Mouse (Mus musculus): ENCODE results near the gene Elovl6. TPM values are rescaled to one million over a fixed set of nuclear protein-coding genes. Genes with fewer than 3 reads are reported as not detected.
A peak's percentile ranks its signal among the peaks of the same experiment; 100 is the strongest.

Elovl6 gene
- polyA plus RNA-seq, 1 experiment from 2014 or later = 28.3 TPM

DNA sequence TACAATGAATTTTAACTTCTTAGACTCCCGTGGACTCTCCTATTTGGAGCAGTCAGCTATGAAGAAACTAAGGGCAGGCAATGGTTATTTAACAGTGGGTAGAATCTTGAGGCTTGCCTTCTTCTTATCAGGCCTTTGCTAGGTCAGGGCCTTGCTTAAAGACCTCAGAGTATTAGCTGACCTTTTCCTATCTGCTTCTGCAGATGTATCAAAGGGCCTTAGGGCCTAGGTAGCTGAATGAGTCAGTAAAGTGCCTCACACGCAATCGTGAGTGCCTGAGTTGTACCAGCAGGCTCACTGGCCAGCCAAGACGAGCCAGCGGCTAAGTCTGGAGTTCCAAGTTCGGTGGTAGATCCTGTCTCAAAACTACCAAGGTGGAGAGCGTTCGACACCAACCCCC, 33.3 kb downstream of the Elovl6 start:
- WGBS = 62% methylated on average over 8 of the region's 8 CpGs
- Histone ChIP-seq H3K36me3 (ENCODE audit: control insufficient read depth, insufficient read depth, low read length) (peaks cover 2% of the 10 kb centered on the region; the same call in 1 of the 2 replicates), H3K4me3 (ENCODE audit: low read depth, low read length) (no peak overlapping the region), H3K9ac (ENCODE audit: low read depth, low read length) (no peak overlapping the region), H3K27me3 (replicated peaks; ENCODE audit: control insufficient read depth, insufficient read depth, low read length) (no peaks in the 10 kb centered on the region), H3K27ac (ENCODE audit: low read depth, low read length) (peak overlapping the region; percentile 30), H3K4me1 (replicated peaks; ENCODE audit: control insufficient read depth, insufficient read depth, low read length) (peaks cover 9% of the 10 kb centered on the region), H3K9me3 (ENCODE audit: control insufficient read depth, low read length) (no peaks in the 10 kb centered on the region), H3K4me2 (no peak overlapping the region)
- ATAC-seq (replicated peaks; ENCODE audit: low FRiP score) (peak; percentile 85), DNase-seq (ENCODE audit: low spot score) (no peak)

DNA sequence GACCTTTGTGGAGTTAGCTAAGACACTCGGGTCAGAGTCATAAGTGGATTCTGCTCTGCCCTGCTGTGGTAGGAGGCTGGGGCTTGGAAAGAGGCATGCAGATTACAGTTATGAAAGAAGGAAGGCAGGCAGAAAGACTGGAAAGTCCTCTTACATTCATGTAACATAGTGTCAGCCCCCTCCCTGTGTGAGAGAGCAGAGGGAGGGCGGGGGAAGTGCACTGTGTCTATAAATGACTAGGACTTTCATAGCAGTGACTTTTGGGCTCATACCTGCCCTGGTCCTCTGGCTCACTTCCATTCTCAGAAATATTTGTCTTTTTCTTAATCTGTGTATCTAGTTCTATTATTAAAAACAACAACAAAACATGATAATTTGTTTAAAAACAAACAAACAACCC, 33.9 kb downstream of the Elovl6 start:
- no peak overlapping the region for H3K27ac ChIP-seq (ENCODE audit: low read depth, low read length)
- H3K36me3 ChIP-seq (ENCODE audit: control insufficient read depth, insufficient read depth, low read length) = peaks cover 2% of the 10 kb centered on the region; the same call in 1 of the 2 replicates
- no peak overlapping the region for H3K9ac ChIP-seq (ENCODE audit: low read depth, low read length)
- WGBS = 79% methylated on average over 2 of the region's 2 CpGs
- H3K4me3 ChIP-seq (ENCODE audit: low read depth, low read length) = no peak overlapping the region
- no peaks in the 10 kb centered on the region for H3K27me3 ChIP-seq (replicated peaks; ENCODE audit: control insufficient read depth, insufficient read depth, low read length)
- ATAC-seq (replicated peaks; ENCODE audit: low FRiP score) (peak; percentile 13; the same call in 1 of the 2 replicates), DNase-seq (ENCODE audit: low spot score) (no peak)
- H3K9me3 ChIP-seq (ENCODE audit: control insufficient read depth, low read length) = no peaks in the 10 kb centered on the region
- no peak overlapping the region for H3K4me2 ChIP-seq
- peaks cover 9% of the 10 kb centered on the region for H3K4me1 ChIP-seq (replicated peaks; ENCODE audit: control insufficient read depth, insufficient read depth, low read length)

DNA sequence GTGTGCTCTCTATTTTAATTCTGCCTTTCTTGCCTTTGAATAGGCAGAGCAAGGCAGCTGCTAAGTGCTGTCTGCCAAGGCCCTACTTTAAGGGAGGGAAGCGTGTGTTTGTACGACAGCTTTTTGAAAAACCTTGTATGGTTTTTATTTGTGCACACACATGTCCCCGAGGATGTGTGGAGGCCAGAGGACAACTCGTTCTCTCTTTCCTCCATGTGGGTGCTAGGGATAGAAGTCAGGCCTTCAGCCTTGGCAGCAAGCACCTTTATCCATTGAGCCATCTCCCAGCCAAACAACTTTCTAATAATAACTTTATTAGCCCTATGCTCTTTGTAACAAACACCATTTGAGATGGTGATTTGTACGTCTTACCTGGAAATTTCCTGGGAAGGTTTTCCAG, 34.7 kb downstream of the Elovl6 start:
- no peak overlapping the region for H3K27ac ChIP-seq (ENCODE audit: low read depth, low read length)
- WGBS = 88% methylated on average over 5 of the region's 5 CpGs
- H3K4me2 ChIP-seq = no peak overlapping the region
- no peaks in the 10 kb centered on the region for H3K9me3 ChIP-seq (ENCODE audit: control insufficient read depth, low read length)
- H3K36me3 ChIP-seq (ENCODE audit: control insufficient read depth, insufficient read depth, low read length) = peaks cover 2% of the 10 kb centered on the region; the same call in 1 of the 2 replicates
- H3K4me1 ChIP-seq (replicated peaks; ENCODE audit: control insufficient read depth, insufficient read depth, low read length) = peaks cover 9% of the 10 kb centered on the region
- H3K27me3 ChIP-seq (replicated peaks; ENCODE audit: control insufficient read depth, insufficient read depth, low read length) = no peaks in the 10 kb centered on the region
- ATAC-seq (replicated peaks; ENCODE audit: low FRiP score) (no peak), DNase-seq (ENCODE audit: low spot score) (no peak)
- H3K9ac ChIP-seq (ENCODE audit: low read depth, low read length) = no peak overlapping the region
- no peak overlapping the region for H3K4me3 ChIP-seq (ENCODE audit: low read depth, low read length)

DNA sequence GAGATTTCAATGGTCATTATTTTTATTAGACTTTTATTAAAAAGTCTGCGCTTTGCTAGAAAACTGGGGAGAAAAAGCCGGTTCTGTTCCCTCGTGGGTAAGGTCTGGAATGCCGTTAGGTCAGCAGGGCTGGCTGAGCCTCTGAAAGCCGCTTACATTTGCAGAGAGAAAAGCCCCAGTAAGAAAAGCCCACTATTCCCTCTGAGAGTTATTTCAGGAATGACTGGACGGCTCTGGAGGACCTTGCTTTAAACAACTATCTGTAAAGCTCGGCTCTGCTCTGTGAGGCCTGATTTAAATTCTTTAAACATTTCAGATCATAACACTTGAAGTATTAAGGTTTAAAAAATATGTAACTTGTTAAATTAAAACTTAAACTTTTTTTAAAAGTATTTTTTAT, 36.4 kb downstream of the Elovl6 start:
- Histone ChIP-seq H3K4me2 (no peak overlapping the region), H3K27me3 (replicated peaks; ENCODE audit: control insufficient read depth, insufficient read depth, low read length) (no peaks in the 10 kb centered on the region), H3K9ac (ENCODE audit: low read depth, low read length) (no peak overlapping the region), H3K36me3 (ENCODE audit: control insufficient read depth, insufficient read depth, low read length) (peaks cover 2% of the 10 kb centered on the region; the same call in 1 of the 2 replicates), H3K27ac (ENCODE audit: low read depth, low read length) (no peak overlapping the region), H3K4me1 (replicated peaks; ENCODE audit: control insufficient read depth, insufficient read depth, low read length) (peaks cover 9% of the 10 kb centered on the region), H3K9me3 (ENCODE audit: control insufficient read depth, low read length) (no peaks in the 10 kb centered on the region), H3K4me3 (ENCODE audit: low read depth, low read length) (no peak overlapping the region)
- DNase-seq (ENCODE audit: low spot score) = no peak
- WGBS = 75% methylated on average over 7 of the region's 7 CpGs
- no peak for ATAC-seq (replicated peaks; ENCODE audit: low FRiP score)

DNA sequence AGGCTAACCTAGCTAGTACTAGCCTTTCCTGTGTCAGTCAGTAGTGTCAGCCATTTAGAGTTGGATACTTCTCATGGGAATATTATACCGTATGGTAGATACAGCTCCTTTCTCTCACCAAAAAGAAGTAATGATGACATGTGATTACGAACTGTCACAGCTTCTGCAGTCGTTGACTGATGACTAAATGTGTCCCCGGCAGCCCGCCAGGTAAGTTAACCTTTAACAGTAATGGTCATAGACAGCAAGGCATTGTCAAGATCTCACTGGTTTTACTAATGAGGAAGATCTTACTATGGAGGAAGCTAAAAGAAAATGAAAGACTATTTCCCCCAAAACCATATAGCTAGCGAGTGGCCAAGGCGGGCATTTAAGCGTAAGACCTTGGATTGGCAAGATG, 38.8 kb downstream of the Elovl6 start:
- Histone ChIP-seq H3K9me3 (ENCODE audit: control insufficient read depth, low read length) (no peaks in the 10 kb centered on the region), H3K36me3 (ENCODE audit: control insufficient read depth, insufficient read depth, low read length) (peaks cover 2% of the 10 kb centered on the region; the same call in 1 of the 2 replicates), H3K4me2 (no peak overlapping the region), H3K27ac (ENCODE audit: low read depth, low read length) (no peak overlapping the region), H3K27me3 (replicated peaks; ENCODE audit: control insufficient read depth, insufficient read depth, low read length) (no peaks in the 10 kb centered on the region), H3K4me3 (ENCODE audit: low read depth, low read length) (no peak overlapping the region), H3K4me1 (replicated peaks; ENCODE audit: control insufficient read depth, insufficient read depth, low read length) (peaks cover 3% of the 10 kb centered on the region), H3K9ac (ENCODE audit: low read depth, low read length) (no peak overlapping the region)
- ATAC-seq (replicated peaks; ENCODE audit: low FRiP score) (no peak), DNase-seq (ENCODE audit: low spot score) (no peak)
- 92% methylated on average over 8 of the region's 8 CpGs for WGBS

DNA sequence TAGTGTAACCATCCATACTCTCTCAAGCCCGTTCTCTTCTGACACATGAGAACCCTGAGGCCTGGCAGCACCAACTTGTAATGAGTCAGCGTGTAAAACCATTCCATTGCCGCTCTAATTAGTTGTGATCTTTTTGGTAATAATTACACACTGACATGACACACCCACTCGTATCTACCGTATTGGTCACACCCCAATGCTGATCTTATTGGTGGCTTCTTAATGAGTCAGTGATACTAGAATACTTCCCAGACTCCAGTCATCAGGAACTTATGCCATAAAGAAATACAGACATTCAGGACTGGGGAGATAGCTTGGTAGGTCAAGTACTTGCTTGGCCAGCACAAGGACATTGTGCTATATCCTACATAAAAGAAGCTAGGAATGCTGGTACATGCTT, 39.5 kb downstream of the Elovl6 start:
- Histone ChIP-seq H3K4me3 (ENCODE audit: low read depth, low read length) (no peak overlapping the region), H3K36me3 (ENCODE audit: control insufficient read depth, insufficient read depth, low read length) (peaks cover 8% of the 10 kb centered on the region; the same call in 1 of the 2 replicates), H3K27ac (ENCODE audit: low read depth, low read length) (no peak overlapping the region), H3K9ac (ENCODE audit: low read depth, low read length) (no peak overlapping the region), H3K4me2 (no peak overlapping the region), H3K9me3 (ENCODE audit: control insufficient read depth, low read length) (no peaks in the 10 kb centered on the region), H3K4me1 (replicated peaks; ENCODE audit: control insufficient read depth, insufficient read depth, low read length) (no peaks in the 10 kb centered on the region; the same call in 1 of the 2 replicates), H3K27me3 (replicated peaks; ENCODE audit: control insufficient read depth, insufficient read depth, low read length) (no peaks in the 10 kb centered on the region)
- WGBS = 91% methylated on average over 5 of the region's 5 CpGs
- DNase-seq (ENCODE audit: low spot score) = no peak
- ATAC-seq (replicated peaks; ENCODE audit: low FRiP score) = no peak

DNA sequence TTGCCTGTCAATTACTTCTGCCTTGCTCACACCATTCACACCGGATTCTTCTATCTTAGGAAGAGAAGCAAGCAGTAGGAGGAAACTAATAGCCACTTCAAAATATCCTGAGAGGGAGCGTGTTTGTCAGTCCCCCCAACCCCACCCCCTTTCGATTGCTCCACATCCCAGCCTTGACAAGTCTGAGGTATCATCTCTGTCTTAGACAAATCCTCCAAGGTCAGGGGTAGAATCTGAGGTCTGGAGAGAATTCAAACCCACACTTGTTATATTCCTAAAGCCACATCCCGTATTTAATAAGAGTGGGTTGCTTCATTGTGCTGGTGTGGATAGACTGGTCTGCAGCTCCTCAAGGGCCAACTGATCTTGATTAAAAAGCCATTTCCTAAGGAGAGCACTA, 40.8 kb downstream of the Elovl6 start:
- Histone ChIP-seq H3K9ac (ENCODE audit: low read depth, low read length) (no peak overlapping the region), H3K27ac (ENCODE audit: low read depth, low read length) (no peak overlapping the region), H3K36me3 (ENCODE audit: control insufficient read depth, insufficient read depth, low read length) (peaks cover 9% of the 10 kb centered on the region; the same call in 1 of the 2 replicates), H3K4me2 (no peak overlapping the region), H3K27me3 (replicated peaks; ENCODE audit: control insufficient read depth, insufficient read depth, low read length) (no peaks in the 10 kb centered on the region), H3K9me3 (ENCODE audit: control insufficient read depth, low read length) (no peaks in the 10 kb centered on the region), H3K4me3 (ENCODE audit: low read depth, low read length) (no peak overlapping the region), H3K4me1 (replicated peaks; ENCODE audit: control insufficient read depth, insufficient read depth, low read length) (no peaks in the 10 kb centered on the region; the same call in 1 of the 2 replicates)
- 85% methylated on average over 4 of the region's 4 CpGs for whole genome bisulfite sequencing
- DNase-seq (ENCODE audit: low spot score) (no peak), ATAC-seq (replicated peaks; ENCODE audit: low FRiP score) (no peak)

DNA sequence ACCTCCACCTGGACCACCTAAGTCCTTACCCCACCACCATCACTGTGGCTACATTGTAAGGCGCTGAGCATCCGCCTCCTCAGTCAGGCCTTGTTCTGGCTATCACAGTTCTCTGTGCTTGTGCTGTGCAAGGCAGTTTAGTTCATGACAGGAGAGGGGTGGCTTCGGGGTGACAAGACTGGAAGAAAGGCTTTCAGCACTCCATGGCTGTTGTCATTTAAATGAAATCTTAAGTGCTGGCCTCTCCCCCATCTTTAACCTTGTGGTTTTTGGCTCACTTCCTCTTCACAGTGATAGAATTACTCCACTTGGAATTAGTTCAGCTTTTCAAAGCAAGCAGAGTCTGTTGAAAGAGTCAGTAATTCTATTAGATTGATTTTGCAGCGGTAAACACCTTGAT, 41.5 kb downstream of the Elovl6 start:
- ATAC-seq (replicated peaks; ENCODE audit: low FRiP score) (no peak), DNase-seq (ENCODE audit: low spot score) (no peak)
- no peak overlapping the region for H3K4me2 ChIP-seq
- H3K4me3 ChIP-seq (ENCODE audit: low read depth, low read length) = no peak overlapping the region
- no peaks in the 10 kb centered on the region; the same call in 1 of the 2 replicates for H3K4me1 ChIP-seq (replicated peaks; ENCODE audit: control insufficient read depth, insufficient read depth, low read length)
- no peak overlapping the region for H3K27ac ChIP-seq (ENCODE audit: low read depth, low read length)
- no peaks in the 10 kb centered on the region for H3K27me3 ChIP-seq (replicated peaks; ENCODE audit: control insufficient read depth, insufficient read depth, low read length)
- peaks cover 9% of the 10 kb centered on the region; the same call in 1 of the 2 replicates for H3K36me3 ChIP-seq (ENCODE audit: control insufficient read depth, insufficient read depth, low read length)
- WGBS = 76% methylated on average over 4 of the region's 4 CpGs
- H3K9ac ChIP-seq (ENCODE audit: low read depth, low read length) = no peak overlapping the region
- no peaks in the 10 kb centered on the region for H3K9me3 ChIP-seq (ENCODE audit: control insufficient read depth, low read length)

DNA sequence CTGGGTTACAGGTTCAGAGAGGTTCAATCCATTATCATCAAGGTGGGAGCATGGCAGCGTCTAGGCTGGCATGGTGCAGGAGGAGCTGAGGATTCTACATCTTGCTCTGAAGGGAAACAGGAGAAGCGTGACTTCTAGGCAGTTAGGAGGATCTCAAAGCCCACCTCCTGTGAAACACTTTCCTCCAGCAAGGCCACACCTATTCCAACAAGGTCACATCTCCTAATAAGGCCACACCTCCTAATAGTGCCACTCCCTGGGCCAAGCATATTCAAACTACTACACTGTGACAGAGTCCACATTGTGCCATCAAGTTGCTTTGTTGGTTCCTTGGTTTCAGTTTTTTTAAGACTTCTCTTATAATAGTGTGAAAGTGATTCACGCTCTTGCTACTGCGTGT, 42.9 kb downstream of the Elovl6 start:
- H3K27me3 ChIP-seq (replicated peaks; ENCODE audit: control insufficient read depth, insufficient read depth, low read length) = no peaks in the 10 kb centered on the region
- WGBS = 90% methylated on average over 4 of the region's 4 CpGs
- H3K4me2 ChIP-seq = no peak overlapping the region
- H3K36me3 ChIP-seq (ENCODE audit: control insufficient read depth, insufficient read depth, low read length) = peaks cover 9% of the 10 kb centered on the region; the same call in 1 of the 2 replicates
- ATAC-seq (replicated peaks; ENCODE audit: low FRiP score) = no peak
- H3K27ac ChIP-seq (ENCODE audit: low read depth, low read length) = no peak overlapping the region
- no peak for DNase-seq (ENCODE audit: low spot score)
- no peak overlapping the region for H3K4me3 ChIP-seq (ENCODE audit: low read depth, low read length)
- no peak overlapping the region for H3K9ac ChIP-seq (ENCODE audit: low read depth, low read length)
- no peaks in the 10 kb centered on the region for H3K9me3 ChIP-seq (ENCODE audit: control insufficient read depth, low read length)
- no peaks in the 10 kb centered on the region; the same call in 1 of the 2 replicates for H3K4me1 ChIP-seq (replicated peaks; ENCODE audit: control insufficient read depth, insufficient read depth, low read length)
